Mouse (Mus musculus): ENCODE measurements around the gene Rab6a.

The Rab6a gene

GRCm38 (mm10) chr7:100683241-100683640 lies 76.0 kb downstream of the Rab6a start:
- DNase-seq (ENCODE audit: low spot score), result no peak

DNA sequence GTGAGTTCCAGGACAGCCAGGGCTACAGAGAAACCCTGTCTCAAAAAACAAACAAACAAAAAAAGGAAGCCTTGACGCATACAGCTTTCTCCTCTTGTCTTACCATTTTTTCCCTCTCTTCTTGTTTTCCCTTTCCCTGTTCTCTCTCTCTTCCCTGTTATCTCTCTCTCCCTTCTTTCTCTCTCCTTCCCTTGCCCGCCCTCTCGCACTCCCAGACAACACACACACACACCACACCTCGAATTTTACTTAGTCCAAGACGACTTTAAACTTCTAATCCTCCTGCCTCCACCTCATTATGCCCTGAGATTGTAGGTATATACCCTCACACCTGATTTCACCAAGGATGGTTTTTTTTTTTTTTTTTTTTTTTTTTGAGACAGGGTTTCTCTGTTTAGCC lies 76.9 kb downstream of the Rab6a start:
- no peak for DNase-seq (ENCODE audit: low spot score)

DNA sequence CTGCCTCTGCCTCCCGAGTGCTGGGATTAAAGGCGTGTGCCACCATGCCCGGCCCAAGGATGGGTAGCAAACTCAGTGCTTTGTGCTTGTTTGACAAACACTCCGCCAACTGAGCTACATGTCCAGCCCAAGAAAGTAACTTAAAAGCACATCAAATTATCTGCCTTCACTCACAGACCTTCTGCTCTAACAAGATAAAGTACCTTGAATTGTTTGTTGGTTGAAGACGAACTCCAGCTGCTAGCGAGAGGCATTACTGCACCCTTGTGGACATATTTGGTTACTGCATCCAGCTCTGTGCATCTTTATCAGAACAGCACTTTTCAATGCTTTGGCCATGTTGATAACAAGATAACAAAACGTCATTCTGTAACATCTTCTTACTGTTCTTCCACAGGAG lies 77.3 kb downstream of the Rab6a start:
- DNase-seq (ENCODE audit: low spot score), result peak; percentile 57

GRCm38 (mm10) chr7:100685061-100686030 lies 78.1 kb downstream of the Rab6a start:
- peak; percentile 71 for DNase-seq (ENCODE audit: low spot score)

DNA sequence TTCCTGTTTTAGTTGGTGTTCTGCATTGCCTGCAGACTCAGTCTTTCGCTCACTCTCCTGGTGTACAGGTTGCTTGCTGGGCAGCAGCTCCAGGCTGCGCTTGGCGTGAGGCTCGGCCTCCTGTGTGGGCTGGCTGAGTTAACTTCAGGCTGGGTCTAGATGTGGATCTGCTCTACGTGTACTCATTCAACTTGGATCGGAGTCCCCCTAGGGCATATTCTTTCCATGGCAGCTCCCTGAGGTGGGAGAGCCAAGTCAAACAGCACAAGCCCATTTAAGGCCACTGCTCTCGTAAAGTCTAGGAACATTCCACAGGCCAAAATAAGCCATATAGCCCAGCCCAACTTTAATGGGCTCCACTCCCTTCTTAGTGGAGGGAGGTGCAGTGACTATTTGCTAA lies 81.3 kb downstream of the Rab6a start:
- DNase-seq (ENCODE audit: low spot score), result no peak
